Mouse (Mus musculus): ENCODE data around the gene 4930539E08Rik. TPM values are rescaled to one million over a fixed set of nuclear protein-coding genes. Genes with fewer than 3 reads are reported as not detected.

4930539E08Rik gene
- polyA plus RNA-seq, 1 experiment from 2014 or later: 1.8 TPM

DNA sequence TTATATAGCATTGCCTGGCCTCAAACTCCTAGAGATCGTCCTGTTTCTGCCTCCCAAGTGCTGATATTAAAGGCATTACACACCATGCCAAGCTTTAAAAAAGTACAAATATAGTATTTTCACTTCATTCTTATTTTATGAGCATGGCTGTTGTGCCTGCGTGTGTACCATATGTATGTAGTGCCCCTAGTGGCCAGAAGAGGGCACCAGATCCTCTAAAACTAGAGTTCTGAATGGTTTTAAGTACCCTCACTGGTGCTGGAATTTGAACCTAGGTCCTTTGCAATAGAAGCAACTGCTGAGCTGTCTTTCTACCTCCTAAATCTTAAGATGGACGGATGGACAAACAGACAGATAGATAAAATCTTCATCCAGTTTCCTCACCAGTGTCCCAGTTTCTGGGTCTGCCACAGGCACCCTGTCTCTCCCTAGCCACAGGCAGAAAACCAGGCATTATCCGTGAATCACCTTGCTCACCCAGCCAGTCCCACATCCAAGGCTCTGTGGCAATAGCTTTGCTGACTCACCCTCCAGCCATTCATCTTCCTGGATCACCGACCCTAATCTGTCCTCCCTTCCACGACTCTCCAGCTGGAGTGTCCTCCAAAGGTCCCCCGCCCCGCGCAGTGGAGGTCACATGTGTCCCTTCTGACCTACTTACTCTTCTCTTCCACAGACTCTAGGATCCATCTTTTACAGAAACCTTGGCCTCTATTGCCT, 59.8 kb downstream of the 4930539E08Rik start:
- H3K36me3 ChIP-seq (ENCODE audit: control insufficient read depth, insufficient read depth): no peaks in the 10 kb centered on the region
- no peak overlapping the region for H3K27ac ChIP-seq (ENCODE audit: low read length)
- ATAC-seq: no peak
- WGBS: 84% methylated on average over 9 of the region's 9 CpGs
- no peak overlapping the region for H3K4me3 ChIP-seq (replicated peaks; ENCODE audit: low read length)
- H3K4me1 ChIP-seq (replicated peaks; ENCODE audit: control insufficient read depth, insufficient read depth, low read length): no peaks in the 10 kb centered on the region
- no peak overlapping the region for H3K4me2 ChIP-seq (ENCODE audit: low read length)
- H3K27me3 ChIP-seq (replicated peaks; ENCODE audit: control insufficient read depth, insufficient read depth, low read length): no peaks in the 10 kb centered on the region
- peaks cover 10% of the 10 kb centered on the region for H3K9me3 ChIP-seq (ENCODE audit: control insufficient read depth, low read length)
- H3K9ac ChIP-seq (replicated peaks; ENCODE audit: low read depth, low read length): no peak overlapping the region

- Histone ChIP-seq H3K9me3 (ENCODE audit: control insufficient read depth, low read length) (peaks cover 10% of the 10 kb centered on the region), H3K27ac (ENCODE audit: low read length) (no peak overlapping the region), H3K4me1 (replicated peaks; ENCODE audit: control insufficient read depth, insufficient read depth, low read length) (no peaks in the 10 kb centered on the region), H3K36me3 (ENCODE audit: control insufficient read depth, insufficient read depth) (no peaks in the 10 kb centered on the region), H3K9ac (replicated peaks; ENCODE audit: low read depth, low read length) (no peak overlapping the region), H3K4me3 (replicated peaks; ENCODE audit: low read length) (no peak overlapping the region), H3K4me2 (ENCODE audit: low read length) (no peak overlapping the region), H3K27me3 (replicated peaks; ENCODE audit: control insufficient read depth, insufficient read depth, low read length) (no peaks in the 10 kb centered on the region)
- no peak for ATAC-seq
- WGBS: 87% methylated on average over 7 of the region's 7 CpGs
These were observed 60.7 kb downstream of the 4930539E08Rik start for GRCm38 (mm10) chr17:28854377-28854776.

DNA sequence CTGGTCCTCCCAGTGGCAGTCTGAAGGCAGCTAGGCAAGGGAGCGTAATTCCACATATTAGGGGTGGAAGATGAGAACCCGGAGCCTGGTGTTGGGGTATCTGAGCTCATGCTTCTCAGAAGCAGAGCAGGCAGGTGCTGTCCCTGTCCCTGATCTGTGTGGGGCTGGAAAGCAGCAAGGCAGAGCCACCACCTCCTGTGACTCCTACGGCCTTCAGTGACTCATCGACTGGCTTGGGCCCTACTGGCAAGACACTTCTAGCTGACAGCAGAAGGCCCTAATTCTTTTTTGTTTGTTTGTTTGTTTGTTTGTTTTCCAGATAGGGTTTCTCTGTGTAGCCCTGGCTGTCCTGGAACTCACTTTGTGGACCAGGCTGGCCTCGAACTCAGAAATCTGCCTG, 64.6 kb downstream of the 4930539E08Rik start:
- Histone ChIP-seq H3K36me3 (ENCODE audit: control insufficient read depth, insufficient read depth) (no peaks in the 10 kb centered on the region), H3K27me3 (replicated peaks; ENCODE audit: control insufficient read depth, insufficient read depth, low read length) (no peaks in the 10 kb centered on the region), H3K4me3 (replicated peaks; ENCODE audit: low read length) (no peak overlapping the region), H3K4me1 (replicated peaks; ENCODE audit: control insufficient read depth, insufficient read depth, low read length) (no peaks in the 10 kb centered on the region), H3K9me3 (ENCODE audit: control insufficient read depth, low read length) (0 out of 2 replicates have a peak, but pooled peaks cover 3% of the 10 kb centered on the region), H3K9ac (replicated peaks; ENCODE audit: low read depth, low read length) (no peak overlapping the region), H3K4me2 (ENCODE audit: low read length) (no peak overlapping the region), H3K27ac (ENCODE audit: low read length) (no peak overlapping the region)
- 98% methylated on average over 5 of the region's 5 CpGs for WGBS
- no peak for ATAC-seq

DNA sequence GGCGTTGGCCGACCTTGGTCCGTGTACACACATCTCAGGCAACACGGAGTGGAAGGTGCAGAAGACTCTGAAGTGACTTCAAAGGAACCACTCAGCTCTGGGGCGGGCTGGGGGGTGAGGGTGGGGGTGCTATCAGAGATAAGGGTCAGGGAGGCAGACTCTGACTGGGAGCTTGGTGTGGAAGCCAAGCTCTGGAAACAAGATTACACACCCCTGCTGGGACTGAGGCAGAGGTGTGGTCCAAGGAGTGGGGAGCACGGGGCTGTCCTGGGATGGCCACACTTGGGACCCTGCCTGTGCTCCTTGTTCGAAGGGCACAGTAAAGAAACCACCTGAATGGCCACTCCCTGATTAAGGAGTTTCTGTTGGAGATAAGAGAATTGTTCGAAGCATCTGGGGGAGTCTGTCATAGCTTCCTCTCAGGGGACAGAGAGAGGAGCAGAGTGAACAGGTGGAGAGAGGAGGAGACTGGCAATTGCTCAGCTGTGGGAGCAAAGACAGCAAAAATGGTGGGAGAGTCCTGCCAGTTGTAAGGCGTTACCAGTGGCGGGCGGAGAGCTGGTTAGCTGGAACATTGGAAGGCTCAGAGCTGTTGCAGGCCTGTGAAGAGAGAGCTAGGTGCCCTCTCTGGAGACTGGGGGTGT, 68.0 kb downstream of the 4930539E08Rik start:
- no peaks in the 10 kb centered on the region for H3K36me3 ChIP-seq (ENCODE audit: control insufficient read depth, insufficient read depth)
- no peak overlapping the region for H3K9ac ChIP-seq (replicated peaks; ENCODE audit: low read depth, low read length)
- H3K27ac ChIP-seq (ENCODE audit: low read length): no peak overlapping the region
- H3K4me1 ChIP-seq (replicated peaks; ENCODE audit: control insufficient read depth, insufficient read depth, low read length): no peaks in the 10 kb centered on the region
- H3K27me3 ChIP-seq (replicated peaks; ENCODE audit: control insufficient read depth, insufficient read depth, low read length): no peaks in the 10 kb centered on the region
- ATAC-seq: no peak
- no peak overlapping the region for H3K4me2 ChIP-seq (ENCODE audit: low read length)
- H3K4me3 ChIP-seq (replicated peaks; ENCODE audit: low read length): no peak overlapping the region
- H3K9me3 ChIP-seq (ENCODE audit: control insufficient read depth, low read length): no peaks in the 10 kb centered on the region
- 66% methylated on average over 11 of the region's 11 CpGs for WGBS

Other genes with a start within 250 kb of the 4930539E08Rik start
- 1.2 and 3.4 TPM in 2 replicates for gene Slc26a8, start 225.1 kb downstream of the 4930539E08Rik start, polyA plus RNA-seq (2015; fragmentation: Nextera tagmentation; extraction: Ambion mirVana)
- 27.2 and 27.8 TPM in 2 replicates for gene Mapk14, start 224.0 kb downstream of the 4930539E08Rik start, polyA plus RNA-seq (2015; fragmentation: Nextera tagmentation; extraction: Ambion mirVana)
- gene AC170998.1, start 189.2 kb downstream of the 4930539E08Rik start, polyA plus RNA-seq (2015; fragmentation: Nextera tagmentation; extraction: Ambion mirVana): 0.43 and 3.5 TPM in 2 replicates
- gene Mapk13, start 146.0 kb downstream of the 4930539E08Rik start, polyA plus RNA-seq (2015; fragmentation: Nextera tagmentation; extraction: Ambion mirVana): 0.47 and 1.1 TPM in 2 replicates
- 7.1 and 8.5 TPM in 2 replicates for gene Brpf3, start 114.2 kb downstream of the 4930539E08Rik start, polyA plus RNA-seq (2015; fragmentation: Nextera tagmentation; extraction: Ambion mirVana)
- gene Pnpla1, start 56.9 kb downstream of the 4930539E08Rik start, polyA plus RNA-seq (2015; fragmentation: Nextera tagmentation; extraction: Ambion mirVana): not detected in 2 replicates
- not detected in 2 replicates for gene Pxt1, start 28.5 kb upstream of the 4930539E08Rik start, polyA plus RNA-seq (2015; fragmentation: Nextera tagmentation; extraction: Ambion mirVana)
- 123 and 135 TPM in 2 replicates for gene Kctd20, start 36.6 kb upstream of the 4930539E08Rik start, polyA plus RNA-seq (2015; fragmentation: Nextera tagmentation; extraction: Ambion mirVana)
- 129 and 136 TPM in 2 replicates for gene Stk38, start 92.7 kb upstream of the 4930539E08Rik start, polyA plus RNA-seq (2015; fragmentation: Nextera tagmentation; extraction: Ambion mirVana)
- gene Srsf3, start 117.3 kb upstream of the 4930539E08Rik start, polyA plus RNA-seq (2015; fragmentation: Nextera tagmentation; extraction: Ambion mirVana): 571 and 653 TPM in 2 replicates
- 37.9 and 52.0 TPM in 2 replicates for gene Cdkn1a, start 175.7 kb upstream of the 4930539E08Rik start, polyA plus RNA-seq (2015; fragmentation: Nextera tagmentation; extraction: Ambion mirVana)
- gene Rab44, start 198.8 kb upstream of the 4930539E08Rik start, polyA plus RNA-seq (2015; fragmentation: Nextera tagmentation; extraction: Ambion mirVana): not detected in 2 replicates

All from forebrain, embryonic 16.5 days (tissue).